Mouse (Mus musculus): ENCODE data around the gene Qrfp.

GRCm38 (mm10) chr2:31790728-31791251, 19.6 kb downstream of the Qrfp start:
- TF ChIP-seq CTCF (IDR thresholded peaks at IDR 0.05; ENCODE audit: low read depth, low read length) (no peak), POLR2A (IDR thresholded peaks at IDR 0.05; ENCODE audit: borderline replicate concordance, low read depth, low read length) (no peak)

All from bone marrow macrophage, adult 2 months (primary cell).